In the genomic region with DNA sequence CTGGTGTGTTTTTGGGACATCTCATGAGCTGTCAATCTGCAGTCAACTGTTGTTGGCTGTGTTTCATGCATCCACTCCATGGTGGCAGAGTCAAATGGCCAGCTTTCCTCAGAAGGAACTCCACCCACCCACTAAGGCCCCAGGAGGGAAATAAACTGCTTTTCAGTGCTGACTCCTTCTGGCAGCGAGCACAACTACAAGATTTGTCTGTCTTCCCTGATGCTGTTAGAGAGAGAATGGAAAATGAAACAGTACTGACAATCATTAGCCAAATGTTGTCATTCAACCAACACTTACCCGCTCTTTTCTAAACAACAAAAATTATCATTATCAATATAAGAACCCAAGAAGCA, we compare ENCODE assay signal across 22 mouse cellular contexts.
DNase-seq lines count a peak whose midpoint lies in the region; ATAC-seq lines count a peak whose summit lies in the region.
"Had no signal": no experiment of that assay in that cellular context is flagged by ENCODE, and none has a peak within 500 bp of the region (broad histone marks: within the 10 kb centered on the region; RNA-seq: fewer than 3 reads in every experiment).

No protein-coding gene starts in this region.

- H3K27me3 ChIP-seq in embryonic facial prominence, embryonic 14.5 days (replicated peaks; ENCODE audit: control insufficient read depth, insufficient read depth, low read length), result no peaks in the 10 kb centered on the region
- H3K27me3 ChIP-seq in embryonic facial prominence, embryonic 10.5 days (replicated peaks; ENCODE audit: low read depth, poor library complexity, severe bottlenecking), result no peaks in the 10 kb centered on the region
- H3K27me3 ChIP-seq in kidney, embryonic 14.5 days (ENCODE audit: control insufficient read depth, insufficient read depth, low read length), result no peaks in the 10 kb centered on the region
- H3K27me3 ChIP-seq: embryonic facial prominence, embryonic 13.5 days; heart, embryonic 13.5 days; lung, embryonic 15.5 days; neural tube, embryonic 12.5 days; stomach, embryonic 15.5 days had no signal

- H3K36me3 ChIP-seq in embryonic facial prominence, embryonic 14.5 days (ENCODE audit: control insufficient read depth, insufficient read depth, low read length), result no peaks in the 10 kb centered on the region
- H3K36me3 ChIP-seq in embryonic facial prominence, embryonic 10.5 days (replicated peaks), result no peaks in the 10 kb centered on the region
- no peaks in the 10 kb centered on the region for H3K36me3 ChIP-seq in kidney, embryonic 14.5 days (ENCODE audit: control insufficient read depth, insufficient read depth, low read length)
- H3K36me3 ChIP-seq: embryonic facial prominence, embryonic 13.5 days; heart, embryonic 13.5 days; lung, embryonic 15.5 days; midbrain, embryonic 10.5 days; neural tube, embryonic 12.5 days; stomach, embryonic 15.5 days had no signal

- no peak overlapping the region for H3K4me3 ChIP-seq in embryonic facial prominence, embryonic 14.5 days (ENCODE audit: low read depth, low read length)
- H3K4me3 ChIP-seq in embryonic facial prominence, embryonic 10.5 days, result no peak overlapping the region
- H3K4me3 ChIP-seq in kidney, embryonic 14.5 days (ENCODE audit: low read length), result no peak overlapping the region
- H3K4me3 ChIP-seq: embryonic facial prominence, embryonic 13.5 days; heart, embryonic 13.5 days; lung, embryonic 15.5 days; midbrain, embryonic 10.5 days; neural tube, embryonic 12.5 days; stomach, embryonic 15.5 days had no signal

- 63% methylated on average over 2 of the region's 2 CpGs for WGBS in embryonic facial prominence, embryonic 14.5 days
- 74% methylated on average over 2 of the region's 2 CpGs for WGBS in embryonic facial prominence, embryonic 10.5 days
- WGBS in kidney, embryonic 14.5 days, result 68% methylated on average over 2 of the region's 2 CpGs

- H3K27ac ChIP-seq in embryonic facial prominence, embryonic 14.5 days (replicated peaks; ENCODE audit: low read depth, low read length), result no peak overlapping the region
- no peak overlapping the region for H3K27ac ChIP-seq in embryonic facial prominence, embryonic 10.5 days (replicated peaks)
- H3K27ac ChIP-seq in kidney, embryonic 14.5 days (ENCODE audit: low read depth, low read length), result no peak overlapping the region
- H3K27ac ChIP-seq: embryonic facial prominence, embryonic 13.5 days; heart, embryonic 13.5 days; lung, embryonic 15.5 days; midbrain, embryonic 10.5 days; neural tube, embryonic 12.5 days; stomach, embryonic 15.5 days had no signal

- H3K4me1 ChIP-seq in embryonic facial prominence, embryonic 14.5 days (ENCODE audit: control insufficient read depth, insufficient read depth, low read length), result peaks cover 13% of the 10 kb centered on the region; the same call in 1 of the 2 replicates
- H3K4me1 ChIP-seq in embryonic facial prominence, embryonic 10.5 days, result peaks cover 27% of the 10 kb centered on the region
- no peaks in the 10 kb centered on the region for H3K4me1 ChIP-seq in kidney, embryonic 14.5 days (ENCODE audit: control insufficient read depth, insufficient read depth, low read length)
- H3K4me1 ChIP-seq: neural tube, embryonic 12.5 days had no signal

- H3K4me2 ChIP-seq in embryonic facial prominence, embryonic 14.5 days (ENCODE audit: low read depth, low read length), result no peak overlapping the region
- H3K4me2 ChIP-seq in kidney, embryonic 14.5 days (replicated peaks; ENCODE audit: low read depth, low read length), result no peak overlapping the region
- H3K4me2 ChIP-seq: embryonic facial prominence, embryonic 13.5 days; heart, embryonic 13.5 days; lung, embryonic 15.5 days; neural tube, embryonic 12.5 days; stomach, embryonic 15.5 days had no signal

- peaks cover 8% of the 10 kb centered on the region; the same call in 1 of the 2 replicates for H3K9me3 ChIP-seq in embryonic facial prominence, embryonic 14.5 days (ENCODE audit: control insufficient read depth, low read length)
- peaks cover 11% of the 10 kb centered on the region; the same call in 1 of the 2 replicates for H3K9me3 ChIP-seq in embryonic facial prominence, embryonic 10.5 days
- H3K9me3 ChIP-seq in kidney, embryonic 14.5 days (ENCODE audit: control insufficient read depth, low read length), result no peaks in the 10 kb centered on the region; the same call in 1 of the 2 replicates
- H3K9me3 ChIP-seq: stomach, embryonic 15.5 days had no signal

- ATAC-seq in embryonic facial prominence, embryonic 14.5 days (ENCODE audit: low read depth), result no peak
- no peak for ATAC-seq in kidney, embryonic 14.5 days (ENCODE audit: low FRiP score, low TSS enrichment)
- ATAC-seq: activated CD4-positive, CD25-positive, alpha-beta regulatory T cell, adult 4 months; hindbrain, embryonic 16.5 days had no signal

- H3K9ac ChIP-seq in embryonic facial prominence, embryonic 14.5 days (ENCODE audit: low read depth, low read length), result no peak overlapping the region
- no peak overlapping the region for H3K9ac ChIP-seq in kidney, embryonic 14.5 days (ENCODE audit: low read depth, low read length)
- H3K9ac ChIP-seq: embryonic facial prominence, embryonic 13.5 days; heart, embryonic 13.5 days; lung, embryonic 15.5 days; neural tube, embryonic 12.5 days; stomach, embryonic 15.5 days had no signal

- peak; percentile 15 for DNase-seq in embryonic facial prominence, embryonic 14.5 days (ENCODE audit: low spot score)
- DNase-seq in embryonic facial prominence, embryonic 10.5 days (ENCODE audit: low spot score), result no peak
- DNase-seq in kidney, adult 9 months, result peak; percentile 33
- peak; percentile 36 for DNase-seq in lung, postnatal 10 days
- DNase-seq in lung, postnatal 4 days, result no peak
- DNase-seq in urinary bladder, postnatal 36 days (ENCODE audit: low spot score in 2 of 2), result no peak
- DNase-seq in c-Kit-positive CD71-positive TER-119-positive erythroid progenitor cells, embryonic 14.5 days (ENCODE audit: low spot score), result no peak
- DNase-seq: adrenal gland, postnatal 25 days; cerebellum, adult 2 months; gastrocnemius, postnatal 36 days; heart, postnatal 36 days; kidney, adult 8-10 months; spleen, adult 18-20 months had no signal

Comparison
In these comparisons a context has a peak if more than half of its experiments do, and no peak if none do; other contexts are left out.
1. DNase-seq: peak in embryonic facial prominence, embryonic 14.5 days (single experiment), kidney, adult 9 months (single experiment) and lung, postnatal 10 days (single experiment); none in embryonic facial prominence, embryonic 10.5 days (single experiment), lung, postnatal 4 days (0 of 2), urinary bladder, postnatal 36 days (0 of 2) and c-Kit-positive CD71-positive TER-119-positive erythroid progenitor cells, embryonic 14.5 days (single experiment).